Mouse (Mus musculus) liver, embryonic 14.5 days (tissue): ENCODE data around the gene Xpo5.

Experiments
- CTCF ChIP-seq: IDR thresholded peaks from 2 replicates; pipeline ENCODE4 v1.5.1; 2016; ENCODE audit warnings: antibody characterized with exemption, low read depth, control low read depth
- EP300 ChIP-seq: IDR thresholded peaks from 2 replicates; pipeline ENCODE4 v1.6.1; 2016; ENCODE audit warnings: antibody characterized with exemption, low read depth

- no peak for TF ChIP-seq CTCF
- TF ChIP-seq EP300, result no peak
Observed at GRCm38 (mm10) chr17:46268026-46268720, 65.6 kb downstream of the Xpo5 start.
